Mouse (Mus musculus) spleen, postnatal 36 days (tissue): ENCODE results near the gene Npas2.

ENCODE experiments used
- DNase-seq, 2 experiments: peaks; one replicate each; pipeline ENCODE4 v3.0.0; 2022; ENCODE audit warnings: low spot score in 2 of 2, mixed read lengths in 1 of 2

Npas2 gene

DNA sequence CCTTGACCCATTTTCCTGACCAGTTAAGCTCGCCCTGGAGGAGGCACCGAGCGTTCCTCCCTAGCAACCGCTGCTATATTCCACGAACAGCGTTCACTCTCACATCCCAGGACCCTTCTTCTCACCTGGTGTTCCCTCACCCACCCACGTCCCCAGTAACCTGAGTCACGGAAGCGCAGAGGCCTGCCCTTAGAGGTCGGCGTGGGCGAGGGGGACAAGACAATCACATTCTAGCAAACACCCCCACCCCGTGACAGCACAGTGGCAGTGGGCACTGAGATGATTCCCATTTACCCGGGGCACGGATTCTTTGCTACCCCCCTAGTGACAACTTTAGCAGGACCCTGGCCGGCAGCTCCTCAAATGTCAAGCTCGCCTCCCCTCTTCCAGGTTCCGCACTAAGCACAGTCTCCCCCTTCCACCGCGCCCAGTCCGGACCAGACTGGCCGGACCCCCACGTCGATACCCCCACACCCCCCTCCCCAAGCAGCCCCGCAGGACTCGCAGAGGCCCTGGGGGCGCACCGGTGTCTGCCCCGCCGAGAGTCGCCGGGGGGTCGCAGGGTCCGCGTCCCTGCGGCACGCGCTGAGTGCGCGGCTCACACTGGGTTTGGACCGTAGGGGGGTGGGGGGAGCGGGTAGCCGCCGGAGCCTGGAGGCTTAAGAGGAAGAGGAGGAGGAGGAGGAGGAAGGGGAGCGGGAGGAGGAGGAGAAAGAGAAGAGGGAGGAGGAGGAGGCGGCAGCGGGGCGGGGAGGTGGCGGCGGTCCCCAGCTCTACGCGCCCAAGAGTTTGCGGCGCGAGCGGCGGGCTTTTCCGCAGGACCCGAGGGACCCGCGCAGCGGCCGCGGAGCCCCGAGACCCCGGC is at the start of gene Npas2:
Gene Npas2 (plus strand): TSS at position 735 of the 865 bp plus-strand sequence.
- no peak for DNase-seq

- no peak for DNase-seq
Observed at GRCm38 (mm10) chr1:39156778-39157177, 36.8 kb upstream of the Npas2 start.

DNA sequence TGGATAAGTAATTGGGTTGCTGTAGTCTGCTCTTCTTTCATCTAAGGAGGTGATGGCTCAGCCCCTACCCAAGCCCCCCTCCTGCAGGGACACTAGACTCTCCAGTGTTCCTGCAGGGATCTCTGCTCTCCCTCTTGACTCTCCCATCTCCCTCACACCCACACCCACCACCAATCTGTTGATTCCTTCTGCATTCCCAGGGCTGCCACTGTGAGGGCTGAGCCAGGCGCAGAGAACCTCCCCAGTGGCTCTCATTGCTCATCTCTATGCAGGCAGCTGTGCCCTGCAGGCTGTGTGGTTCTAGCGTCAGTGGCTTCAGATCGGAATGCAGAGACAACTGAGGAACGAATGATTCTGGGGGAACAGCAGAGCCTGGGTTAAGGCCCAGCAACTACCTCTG is 33.4 kb upstream of the Npas2 start:
- DNase-seq = no peak

- DNase-seq = no peak
Observed at GRCm38 (mm10) chr1:39163077-39163476, 30.5 kb upstream of the Npas2 start.

DNA sequence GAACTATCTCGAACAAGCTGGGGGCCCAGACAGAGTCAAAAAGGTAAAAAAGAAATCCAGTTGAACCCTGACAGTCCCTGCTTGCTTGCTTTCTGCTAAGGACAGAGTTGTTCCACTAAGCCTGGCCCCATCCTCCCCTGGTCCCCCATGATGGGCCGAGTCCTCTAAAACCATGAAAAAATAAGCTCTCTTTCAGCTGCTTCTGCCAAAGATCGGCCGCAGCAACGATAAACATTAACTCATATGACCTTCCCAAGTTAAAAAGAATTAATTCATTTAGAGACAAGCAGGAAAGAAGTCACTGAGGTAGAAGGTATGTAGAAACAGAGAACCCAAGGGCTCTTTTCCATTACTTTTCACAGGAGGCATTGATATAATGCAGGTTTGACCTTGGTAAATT is 16.8 kb upstream of the Npas2 start:
- DNase-seq = no peak

- no peak for DNase-seq
Observed at GRCm38 (mm10) chr1:39177211-39177610, 16.3 kb upstream of the Npas2 start.

GRCm38 (mm10) chr1:39179806-39180205 is 13.7 kb upstream of the Npas2 start:
- DNase-seq = no peak

GRCm38 (mm10) chr1:39180517-39180916 is 13.0 kb upstream of the Npas2 start:
- no peak for DNase-seq

DNA sequence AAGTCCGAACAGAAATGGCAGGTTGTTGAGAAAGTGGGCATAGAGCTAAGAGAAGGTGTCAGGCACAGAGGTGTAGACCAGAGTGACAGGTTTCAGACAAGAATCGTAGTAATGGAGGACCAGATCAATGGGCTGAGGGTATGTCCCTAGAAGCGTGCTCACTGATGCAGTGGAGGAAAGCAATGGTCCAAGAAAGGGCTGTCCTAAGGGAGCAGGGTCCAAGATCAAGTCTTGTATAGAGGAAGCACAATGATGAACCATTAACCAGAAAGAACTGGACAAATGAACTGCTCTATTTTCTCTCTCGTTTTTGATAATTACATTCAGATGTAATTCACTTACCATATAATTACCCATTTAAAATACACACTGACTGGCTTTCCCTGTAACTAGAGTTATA is 11.6 kb upstream of the Npas2 start:
- DNase-seq = no peak

DNA sequence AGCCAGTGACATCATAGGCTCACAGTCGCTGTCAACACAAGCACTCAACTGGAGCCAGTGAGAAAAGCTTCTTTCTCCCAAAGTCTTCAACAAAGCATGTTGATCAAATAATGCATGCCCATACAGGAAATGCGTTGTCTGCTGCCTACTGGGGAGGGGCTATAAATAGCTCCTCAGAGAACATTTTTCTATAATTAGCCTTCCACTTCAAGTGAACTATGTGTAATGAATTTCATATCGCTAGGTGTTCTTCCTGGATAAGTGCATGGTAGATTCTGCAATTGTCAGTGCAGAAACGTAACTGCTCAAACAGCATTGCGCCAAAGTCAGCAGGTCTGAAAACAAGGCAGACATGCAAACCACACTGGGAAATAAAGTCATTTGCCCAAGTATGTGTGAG is 7.7 kb upstream of the Npas2 start:
- no peak for DNase-seq

GRCm38 (mm10) chr1:39186711-39187437 is 6.7 kb upstream of the Npas2 start:
- DNase-seq = no peak

GRCm38 (mm10) chr1:39191122-39191521 is 2.4 kb upstream of the Npas2 start:
- DNase-seq = no peak

- DNase-seq = no peak
Observed at GRCm38 (mm10) chr1:39192460-39192996, 1.0 kb upstream of the Npas2 start.

DNA sequence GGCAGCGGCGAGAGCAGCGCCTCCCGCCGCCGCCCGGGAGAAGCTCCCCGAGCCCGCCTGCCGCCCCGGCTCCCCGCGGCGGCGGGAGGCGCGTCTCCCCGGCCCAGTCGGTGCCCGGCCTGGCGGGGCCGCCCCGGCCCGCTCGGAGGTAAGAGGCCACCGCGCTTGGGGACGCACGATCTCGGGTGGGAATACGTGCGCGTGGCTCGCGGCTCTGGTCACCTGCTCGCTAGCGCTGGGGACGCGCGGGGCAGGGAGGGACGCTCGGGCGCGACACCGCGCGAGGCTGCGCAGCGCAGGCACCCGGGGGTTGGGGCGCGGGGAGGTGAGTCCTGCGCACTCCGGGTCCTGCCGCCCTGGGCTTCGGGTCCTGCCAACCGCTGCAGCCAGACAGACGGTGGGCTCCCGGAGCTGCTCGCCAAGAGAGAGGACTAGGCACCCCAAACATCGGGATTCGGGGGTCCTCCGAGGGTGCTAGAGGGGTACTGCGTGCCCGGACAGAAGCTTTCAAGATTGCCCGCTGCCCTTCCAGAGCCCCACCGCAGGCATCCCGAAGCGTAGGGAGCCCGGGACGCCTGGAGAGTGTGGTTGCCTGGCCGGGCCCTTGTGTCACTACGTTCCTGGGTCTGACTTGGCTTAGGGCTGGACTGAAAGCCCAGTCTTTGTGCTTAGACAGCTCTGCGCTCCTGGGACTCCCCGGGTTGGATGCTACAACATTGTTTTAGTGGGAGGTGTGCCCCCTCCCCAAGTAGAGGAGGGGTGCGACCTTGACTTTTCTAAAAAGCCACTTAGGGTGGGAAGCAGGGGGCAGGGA is 538 bp downstream of the Npas2 start:
- DNase-seq = no peak

- DNase-seq = no peak
Observed at GRCm38 (mm10) chr1:39194959-39195358, 1.4 kb downstream of the Npas2 start.

- no peak for DNase-seq
Observed at GRCm38 (mm10) chr1:39196126-39196525, 2.6 kb downstream of the Npas2 start.

DNA sequence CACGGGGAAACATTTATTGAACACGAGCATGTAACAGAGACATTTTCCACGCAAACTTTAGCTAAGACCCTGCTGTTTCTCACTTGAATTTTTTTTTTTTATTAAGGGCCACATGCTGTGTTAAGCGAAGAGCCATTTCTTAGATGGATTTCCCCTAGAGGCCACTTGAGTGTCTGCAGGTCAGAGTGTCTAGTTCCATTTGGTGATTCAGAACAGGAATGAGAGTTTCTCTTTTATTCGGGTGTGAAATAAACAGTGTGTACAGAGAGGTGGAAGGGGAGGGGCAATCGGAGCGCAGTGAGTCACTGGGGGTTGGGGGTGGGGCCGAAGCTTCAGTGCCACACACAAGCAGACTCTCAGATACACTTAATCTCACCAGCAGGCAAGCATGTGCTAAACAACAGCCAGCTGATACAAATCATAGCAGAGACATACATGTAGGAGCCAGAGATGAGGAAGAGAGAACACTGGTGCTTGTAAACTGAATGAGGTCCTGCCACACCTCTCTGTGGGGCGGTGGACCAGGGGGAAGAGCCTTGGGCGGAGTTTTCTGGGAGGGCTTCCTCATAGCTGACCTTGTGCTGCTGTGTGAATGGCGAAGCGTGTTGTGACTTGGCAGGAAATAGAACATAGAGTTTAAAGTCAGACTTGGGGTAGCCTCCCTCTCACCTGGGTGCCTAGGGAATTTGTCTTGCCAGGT is 3.3 kb downstream of the Npas2 start:
- no peak for DNase-seq

DNA sequence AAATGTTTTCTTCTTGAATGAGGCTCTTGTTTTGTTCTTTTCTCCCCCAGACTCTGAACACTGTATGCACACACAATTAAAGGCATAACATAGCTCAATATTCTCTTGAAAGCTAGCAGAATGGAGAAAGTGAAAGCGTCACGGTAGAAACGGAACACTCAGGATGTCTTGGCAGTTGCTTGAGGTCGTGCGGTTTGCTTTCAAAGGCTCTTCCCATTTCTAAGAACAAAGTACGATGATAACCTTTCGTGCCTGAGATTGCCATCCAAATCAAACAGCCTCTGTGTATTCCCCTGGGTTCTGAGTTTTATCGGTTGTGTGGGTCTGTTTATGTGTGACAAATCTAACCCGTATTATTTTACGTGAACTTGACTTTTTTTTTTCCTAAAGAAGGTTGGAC is 11.5 kb downstream of the Npas2 start:
- DNase-seq = no peak

GRCm38 (mm10) chr1:39205697-39206096 is 12.2 kb downstream of the Npas2 start:
- DNase-seq = no peak

- no peak for DNase-seq
Observed at GRCm38 (mm10) chr1:39206942-39207341, 13.4 kb downstream of the Npas2 start.

DNA sequence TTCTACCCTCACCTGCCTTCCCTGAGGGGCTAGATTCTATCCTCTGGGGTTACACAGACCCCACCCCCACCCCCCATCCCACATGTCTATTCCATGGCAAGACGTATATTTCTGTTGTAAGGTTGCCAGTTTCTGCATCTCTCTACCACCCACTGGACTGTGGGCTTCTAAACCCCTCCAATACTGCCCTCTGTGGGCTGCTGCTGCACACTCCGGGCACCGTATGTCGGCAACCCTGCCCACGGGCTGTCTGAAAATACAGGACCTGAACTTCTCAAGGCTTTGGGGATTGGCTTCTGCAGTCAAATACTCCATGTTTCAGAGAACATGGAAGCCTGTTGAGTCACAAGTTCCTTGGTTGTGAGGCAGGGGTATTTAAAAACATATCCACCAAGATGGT is 17.4 kb downstream of the Npas2 start:
- no peak for DNase-seq
